In genomic region chr11:116840748-116841147, GRCm38 (mm10) we compare ENCODE assay signal across 9 mouse cellular contexts. TPM values are rescaled to one million over a fixed set of nuclear protein-coding genes. Genes with fewer than 3 reads are reported as not detected.
A peak's percentile ranks its signal among the peaks of the same experiment; 100 is the strongest.
DNase-seq lines count a peak whose midpoint lies in the region; ATAC-seq lines count a peak whose summit lies in the region.
"Had no signal": no experiment of that assay in that cellular context is flagged by ENCODE, and none has a peak within 500 bp of the region (broad histone marks: within the 10 kb centered on the region; RNA-seq: fewer than 3 reads in every experiment).

No protein-coding gene starts in this region.

- 83% methylated on average over 4 of the region's 4 CpGs for WGBS in kidney, embryonic 14.5 days
- 87% methylated on average over 4 of the region's 4 CpGs for WGBS in embryonic facial prominence, embryonic 11.5 days
- 91% methylated on average over 4 of the region's 4 CpGs for WGBS in intestine, embryonic 14.5 days
- 80% methylated on average over 4 of the region's 4 CpGs for WGBS in midbrain, embryonic 16.5 days

- H3K9me3 ChIP-seq in kidney, embryonic 14.5 days (ENCODE audit: control insufficient read depth, low read length), result no peaks in the 10 kb centered on the region
- H3K9me3 ChIP-seq in embryonic facial prominence, embryonic 11.5 days (replicated peaks; ENCODE audit: control insufficient read depth, low read length), result no peaks in the 10 kb centered on the region
- no peaks in the 10 kb centered on the region for H3K9me3 ChIP-seq in intestine, embryonic 14.5 days (ENCODE audit: control insufficient read depth, low read length)
- H3K9me3 ChIP-seq in midbrain, embryonic 16.5 days (replicated peaks; ENCODE audit: control insufficient read depth, low read length, poor library complexity, severe bottlenecking), result no peaks in the 10 kb centered on the region

- no peak for DNase-seq in kidney, adult 11 months
- no peak for DNase-seq in embryonic facial prominence, embryonic 11.5 days (ENCODE audit: low spot score)
- no peak for DNase-seq in intestine, embryonic 14.5 days (ENCODE audit: low spot score)
- no peak for DNase-seq in layer of hippocampus, adult 18-20 months (ENCODE audit: low spot score in 2 of 2)
- no peak for DNase-seq in layer of hippocampus, postnatal 14 days (ENCODE audit: low spot score in 2 of 2)
- DNase-seq in cerebellum, adult 18-20 months, result no peak
- DNase-seq: cerebellum, adult 11 months had no signal

- H3K9ac ChIP-seq in kidney, embryonic 14.5 days (ENCODE audit: low read depth, low read length), result peak overlapping the region; percentile 94; the same call in 1 of the 2 replicates
- H3K9ac ChIP-seq in embryonic facial prominence, embryonic 11.5 days (replicated peaks; ENCODE audit: low read length), result no peak overlapping the region
- H3K9ac ChIP-seq in intestine, embryonic 14.5 days (ENCODE audit: low read length), result no peak overlapping the region
- H3K9ac ChIP-seq in midbrain, embryonic 16.5 days (ENCODE audit: low read depth, low read length), result no peak overlapping the region

- H3K4me3 ChIP-seq in kidney, embryonic 14.5 days (ENCODE audit: low read length), result peak overlapping the region; percentile 90
- no peak overlapping the region for H3K4me3 ChIP-seq in embryonic facial prominence, embryonic 11.5 days (ENCODE audit: low read depth, low read length)
- H3K4me3 ChIP-seq in intestine, embryonic 14.5 days (ENCODE audit: low read depth, low read length), result peak overlapping the region; percentile 95; the same call in 1 of the 2 replicates
- H3K4me3 ChIP-seq in midbrain, embryonic 16.5 days (ENCODE audit: low read depth, low read length), result no peak overlapping the region

- H3K4me1 ChIP-seq in kidney, embryonic 14.5 days (ENCODE audit: control insufficient read depth, insufficient read depth, low read length), result peaks cover 21% of the 10 kb centered on the region
- no peaks in the 10 kb centered on the region; the same call in none of the 2 replicates for H3K4me1 ChIP-seq in embryonic facial prominence, embryonic 11.5 days (ENCODE audit: control insufficient read depth, insufficient read depth, low read length)
- peaks cover 19% of the 10 kb centered on the region for H3K4me1 ChIP-seq in intestine, embryonic 14.5 days (replicated peaks; ENCODE audit: control insufficient read depth, insufficient read depth, low read length)
- peaks cover 38% of the 10 kb centered on the region for H3K4me1 ChIP-seq in midbrain, embryonic 16.5 days (ENCODE audit: control insufficient read depth, insufficient read depth, low read length)

- no peak for ATAC-seq in kidney, embryonic 14.5 days (ENCODE audit: low FRiP score, low TSS enrichment)
- ATAC-seq in embryonic facial prominence, embryonic 11.5 days (replicated peaks; ENCODE audit: insufficient number of reproducible peaks, low FRiP score, low TSS enrichment, low read depth), result no peak
- ATAC-seq in intestine, embryonic 14.5 days (replicated peaks; ENCODE audit: low FRiP score, low TSS enrichment, low read depth), result no peak
- ATAC-seq in midbrain, embryonic 16.5 days, result no peak

- H3K4me2 ChIP-seq in kidney, embryonic 14.5 days (replicated peaks; ENCODE audit: low read depth, low read length), result peak overlapping the region; percentile 84
- H3K4me2 ChIP-seq in embryonic facial prominence, embryonic 11.5 days (ENCODE audit: low read depth, low read length), result 0 out of 2 replicates have a peak overlapping the region, but pooled peaks have one; percentile 10
- H3K4me2 ChIP-seq in intestine, embryonic 14.5 days (ENCODE audit: low read length), result peak overlapping the region; percentile 91
- peak overlapping the region; percentile 65 for H3K4me2 ChIP-seq in midbrain, embryonic 16.5 days (ENCODE audit: low read length)

- no peak overlapping the region for H3K27ac ChIP-seq in kidney, embryonic 14.5 days (ENCODE audit: low read depth, low read length)
- H3K27ac ChIP-seq in embryonic facial prominence, embryonic 11.5 days (replicated peaks; ENCODE audit: low read depth, low read length), result no peak overlapping the region
- H3K27ac ChIP-seq in intestine, embryonic 14.5 days (ENCODE audit: low read depth), result no peak overlapping the region
- no peak overlapping the region for H3K27ac ChIP-seq in midbrain, embryonic 16.5 days (ENCODE audit: low read length)

- H3K36me3 ChIP-seq in kidney, embryonic 14.5 days (ENCODE audit: control insufficient read depth, insufficient read depth, low read length), result peaks cover 60% of the 10 kb centered on the region
- H3K36me3 ChIP-seq in embryonic facial prominence, embryonic 11.5 days (replicated peaks; ENCODE audit: control insufficient read depth, insufficient read depth, low read depth, low read length), result peaks cover 11% of the 10 kb centered on the region
- peaks cover 55% of the 10 kb centered on the region for H3K36me3 ChIP-seq in intestine, embryonic 14.5 days (ENCODE audit: control insufficient read depth, insufficient read depth, low read length)
- peaks cover 21% of the 10 kb centered on the region for H3K36me3 ChIP-seq in midbrain, embryonic 16.5 days (ENCODE audit: control insufficient read depth, insufficient read depth, low read length)

- H3K27me3 ChIP-seq in kidney, embryonic 14.5 days (ENCODE audit: control insufficient read depth, insufficient read depth, low read length), result no peaks in the 10 kb centered on the region
- no peaks in the 10 kb centered on the region for H3K27me3 ChIP-seq in embryonic facial prominence, embryonic 11.5 days (ENCODE audit: control insufficient read depth, insufficient read depth, low read length)
- no peaks in the 10 kb centered on the region for H3K27me3 ChIP-seq in intestine, embryonic 14.5 days (replicated peaks; ENCODE audit: control insufficient read depth, insufficient read depth, low read length)
- no peaks in the 10 kb centered on the region for H3K27me3 ChIP-seq in midbrain, embryonic 16.5 days (ENCODE audit: control insufficient read depth, insufficient read depth, low read depth, low read length)

RNA-seq across cellular contexts. Expression of gene Mettl23, which starts 2.3 kb away (rescaled TPM):
- 56.5 and 64.6 TPM in 2 replicates for polyA plus RNA-seq in kidney, embryonic 14.5 days (2014; fragmentation: Nextera tagmentation; extraction: Ambion mirVana)
- 67.0 and 67.8 TPM in 2 replicates for polyA plus RNA-seq in embryonic facial prominence, embryonic 11.5 days (2014; fragmentation: Nextera tagmentation; extraction: Ambion mirVana)
- 70.3 and 81.4 TPM in 2 replicates for polyA plus RNA-seq in intestine, embryonic 14.5 days (2014; fragmentation: Nextera tagmentation; extraction: Ambion mirVana)
- 65.2 and 67.4 TPM in 2 replicates for polyA plus RNA-seq in midbrain, embryonic 16.5 days (2015; fragmentation: Nextera tagmentation; extraction: Ambion mirVana)
- total RNA-seq in layer of hippocampus, adult 18-20 months (2021), result 10 to 100 TPM; 25.7 to 27.4 TPM
- total RNA-seq in layer of hippocampus, postnatal 14 days (2021), result 10 to 100 TPM; 27.3 to 30.0 TPM

RNA-seq across cellular contexts. Expression of gene Jmjd6, which starts 2.5 kb away (rescaled TPM):
- polyA plus RNA-seq in kidney, embryonic 14.5 days (2014; fragmentation: Nextera tagmentation; extraction: Ambion mirVana), result 68.6 and 72.7 TPM in 2 replicates
- 74.2 and 75.1 TPM in 2 replicates for polyA plus RNA-seq in embryonic facial prominence, embryonic 11.5 days (2014; fragmentation: Nextera tagmentation; extraction: Ambion mirVana)
- 82.8 and 85.3 TPM in 2 replicates for polyA plus RNA-seq in intestine, embryonic 14.5 days (2014; fragmentation: Nextera tagmentation; extraction: Ambion mirVana)
- 66.3 and 73.0 TPM in 2 replicates for polyA plus RNA-seq in midbrain, embryonic 16.5 days (2015; fragmentation: Nextera tagmentation; extraction: Ambion mirVana)
- 10 to 100 TPM; 38.3 to 39.9 TPM for total RNA-seq in layer of hippocampus, adult 18-20 months (2021)
- total RNA-seq in layer of hippocampus, postnatal 14 days (2021), result 10 to 100 TPM; 28.8 to 29.3 TPM

RNA-seq across cellular contexts. Expression of gene Mfsd11, which starts 11.5 kb away (rescaled TPM):
- polyA plus RNA-seq in kidney, embryonic 14.5 days (2014; fragmentation: Nextera tagmentation; extraction: Ambion mirVana), result 24.9 and 35.0 TPM in 2 replicates
- 33.9 and 35.7 TPM in 2 replicates for polyA plus RNA-seq in embryonic facial prominence, embryonic 11.5 days (2014; fragmentation: Nextera tagmentation; extraction: Ambion mirVana)
- 29.1 and 32.6 TPM in 2 replicates for polyA plus RNA-seq in intestine, embryonic 14.5 days (2014; fragmentation: Nextera tagmentation; extraction: Ambion mirVana)
- 56.1 and 56.2 TPM in 2 replicates for polyA plus RNA-seq in midbrain, embryonic 16.5 days (2015; fragmentation: Nextera tagmentation; extraction: Ambion mirVana)
- 10 to 100 TPM; 36.3 to 39.1 TPM for total RNA-seq in layer of hippocampus, adult 18-20 months (2021)
- 10 to 100 TPM; 38.5 to 48.9 TPM for total RNA-seq in layer of hippocampus, postnatal 14 days (2021)

RNA-seq across cellular contexts. Expression of gene Srsf2, which starts 12.1 kb away (rescaled TPM):
- polyA plus RNA-seq in kidney, embryonic 14.5 days (2014; fragmentation: Nextera tagmentation; extraction: Ambion mirVana), result 981 and 1,041 TPM in 2 replicates
- polyA plus RNA-seq in embryonic facial prominence, embryonic 11.5 days (2014; fragmentation: Nextera tagmentation; extraction: Ambion mirVana), result 1,064 and 1,163 TPM in 2 replicates
- 811 and 855 TPM in 2 replicates for polyA plus RNA-seq in intestine, embryonic 14.5 days (2014; fragmentation: Nextera tagmentation; extraction: Ambion mirVana)
- polyA plus RNA-seq in midbrain, embryonic 16.5 days (2015; fragmentation: Nextera tagmentation; extraction: Ambion mirVana), result 549 and 567 TPM in 2 replicates
- total RNA-seq in layer of hippocampus, adult 18-20 months (2021), result 100 to 1,000 TPM; 166 to 176 TPM
- total RNA-seq in layer of hippocampus, postnatal 14 days (2021), result 100 to 1,000 TPM; 171 to 184 TPM

RNA-seq across cellular contexts. Expression of gene Mxra7, which starts 12.9 kb away (rescaled TPM):
- 11.1 and 16.0 TPM in 2 replicates for polyA plus RNA-seq in kidney, embryonic 14.5 days (2014; fragmentation: Nextera tagmentation; extraction: Ambion mirVana)
- polyA plus RNA-seq in embryonic facial prominence, embryonic 11.5 days (2014; fragmentation: Nextera tagmentation; extraction: Ambion mirVana), result 18.1 and 21.9 TPM in 2 replicates
- 22.6 and 23.8 TPM in 2 replicates for polyA plus RNA-seq in intestine, embryonic 14.5 days (2014; fragmentation: Nextera tagmentation; extraction: Ambion mirVana)
- polyA plus RNA-seq in midbrain, embryonic 16.5 days (2015; fragmentation: Nextera tagmentation; extraction: Ambion mirVana), result 21.8 and 22.6 TPM in 2 replicates
- total RNA-seq in layer of hippocampus, adult 18-20 months (2021), result 10 to 100 TPM; 21.1 to 21.5 TPM
- total RNA-seq in layer of hippocampus, postnatal 14 days (2021), result 10 to 100 TPM; 22.2 to 22.8 TPM

Comparison
In these comparisons a context has a peak if more than half of its experiments do, and no peak if none do; other contexts are left out.
1. H3K4me2 ChIP-seq: peak in every context shown above with its lines; median percentile 91 in intestine, embryonic 14.5 days; 84 in kidney, embryonic 14.5 days; 65 in midbrain, embryonic 16.5 days; 10 in embryonic facial prominence, embryonic 11.5 days.
2. H3K4me3 ChIP-seq: peak in kidney, embryonic 14.5 days (single experiment) and intestine, embryonic 14.5 days (single experiment); none in embryonic facial prominence, embryonic 11.5 days (single experiment) and midbrain, embryonic 16.5 days (single experiment).